Mouse (Mus musculus) hindbrain, embryonic 11.5 days (tissue): ENCODE results near the gene Coro2b. TPM values are rescaled to one million over a fixed set of nuclear protein-coding genes. Genes with fewer than 3 reads are reported as not detected.

Experiments
- ATAC-seq: fragments of 200-750 bp; cut with Nextera tagmentation; 2 replicates; pipeline ENCODE4 v1.8.0; 2017; ENCODE audit warnings: mild to moderate bottlenecking, moderate TSS enrichment, moderate library complexity; ENCODE audit not compliant: low FRiP score
- DNase-seq: peaks from one replicate; pipeline ENCODE4 v3.0.0-alpha.2; 2015; ENCODE audit warnings: low spot score
- H3K27ac ChIP-seq: fragments of 300-500 bp; sonication (generic); 2 replicates; pipeline ENCODE4 v1.5.1; 2014; ENCODE audit warnings: mild to moderate bottlenecking, low read depth, low read length
- H3K27me3 ChIP-seq: fragments of 300-500 bp; sonication (generic); 2 replicates; pipeline ENCODE4 v1.6.1; 2014; ENCODE audit warnings: mild to moderate bottlenecking, low read length, moderate library complexity, mixed read lengths; ENCODE audit not compliant: control insufficient read depth, insufficient read depth
- H3K36me3 ChIP-seq: fragments of 300-500 bp; sonication (generic); 2 replicates; pipeline ENCODE4 v1.6.1; 2014; ENCODE audit warnings: mild to moderate bottlenecking, low read length, moderate library complexity, mixed read lengths; ENCODE audit not compliant: control insufficient read depth, insufficient read depth
- H3K4me1 ChIP-seq: fragments of 300-500 bp; sonication (generic); replicated peaks from 2 replicates; pipeline ENCODE4 v1.6.1; 2014; ENCODE audit warnings: low read length, mixed read lengths; ENCODE audit not compliant: control insufficient read depth, insufficient read depth
- H3K4me2 ChIP-seq: fragments of 300-500 bp; sonication (generic); replicated peaks from 2 replicates; pipeline ENCODE4 v1.6.1; 2014; ENCODE audit warnings: mild to moderate bottlenecking, low read depth, low read length
- H3K4me3 ChIP-seq: fragments of 300-500 bp; sonication (generic); 2 replicates; pipeline ENCODE4 v1.5.1; 2014; ENCODE audit warnings: low read depth, low read length
- H3K9ac ChIP-seq: fragments of 300-500 bp; sonication (generic); 2 replicates; pipeline ENCODE4 v1.6.1; 2014; ENCODE audit warnings: low read depth, low read length
- H3K9me3 ChIP-seq: fragments of 300-500 bp; sonication (generic); 2 replicates; pipeline ENCODE4 v1.6.1; 2016; ENCODE audit warnings: low read length; ENCODE audit not compliant: control insufficient read depth
- WGBS: fragments of 180-500 bp; shearing (Covaris S2); extraction: QIAGEN DNeasy Blood & Tissue Kit; methylation state at CpG from one replicate; pipeline ENCODE4 v1.1.7; 2014; 5-methylcytosine and 5-hydroxymethylcytosine counted together
- polyA plus RNA-seq: library from polyadenylated mRNA; unstranded; fragments of >200 nt; fragmentation: Nextera tagmentation; extraction: Ambion mirVana; gene quantifications from 2 replicates; pipeline ENCODE4 v1.2.1, GENCODE M21; 2014

Coro2b gene
- polyA plus RNA-seq, 1 experiment from 2014 or later = 20.5 TPM

DNA sequence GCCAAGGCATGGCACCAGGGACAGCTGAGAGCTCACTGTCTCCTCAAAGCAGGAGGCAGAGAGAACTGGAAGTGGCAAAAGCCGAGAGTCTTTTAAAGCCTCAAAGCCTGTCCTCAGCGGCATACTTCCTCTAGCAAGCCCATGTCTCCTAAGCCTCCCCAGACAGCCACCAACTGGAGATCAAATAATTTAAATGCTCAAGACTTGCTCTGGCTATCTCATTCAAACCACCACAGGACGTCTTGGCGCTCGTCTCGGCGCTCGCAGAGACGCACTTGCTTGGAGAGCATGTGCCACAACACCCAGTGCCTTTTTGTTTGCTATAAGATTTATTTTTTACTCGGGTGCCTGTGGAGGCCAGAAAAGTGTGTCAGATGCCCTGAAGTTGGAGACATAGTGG, 67.1 kb downstream of the Coro2b start:
- DNase-seq (no peak), ATAC-seq (no peak)
- H3K9me3 ChIP-seq = no peaks in the 10 kb centered on the region
- H3K4me2 ChIP-seq = no peak overlapping the region
- H3K27me3 ChIP-seq = no peaks in the 10 kb centered on the region
- 82% methylated on average over 10 of the region's 10 CpGs for WGBS
- H3K4me1 ChIP-seq = 0 out of 2 replicates have a peak, but pooled peaks cover 2% of the 10 kb centered on the region
- no peaks in the 10 kb centered on the region for H3K36me3 ChIP-seq
- H3K4me3 ChIP-seq = no peak overlapping the region
- H3K27ac ChIP-seq = no peak overlapping the region
- H3K9ac ChIP-seq = no peak overlapping the region

DNA sequence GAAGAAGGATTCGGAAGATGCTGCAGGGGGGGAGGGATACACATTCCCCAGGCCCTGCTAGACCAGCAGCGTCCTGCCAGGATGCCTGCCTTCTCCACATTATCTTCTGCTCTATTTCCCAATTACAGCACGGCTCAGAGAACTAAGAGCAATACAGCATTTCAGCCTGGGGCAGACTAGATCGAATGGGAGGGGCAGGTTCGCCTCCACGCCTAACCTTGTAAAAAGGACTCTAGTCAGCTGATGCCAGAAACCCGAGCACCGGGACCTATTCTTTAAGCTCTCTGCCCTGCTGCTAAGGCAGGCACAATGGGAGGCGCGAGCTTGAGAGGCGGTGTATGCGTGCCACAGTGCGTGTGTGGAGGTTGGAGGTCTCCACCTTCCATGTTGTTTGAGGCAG, 67.7 kb downstream of the Coro2b start:
- WGBS = 25% methylated on average over 13 of the region's 13 CpGs
- DNase-seq (peak; percentile 53), ATAC-seq (no peak; the same call in 1 of the 2 replicates)
- H3K4me1 ChIP-seq = 0 out of 2 replicates have a peak, but pooled peaks cover 2% of the 10 kb centered on the region
- H3K4me3 ChIP-seq = no peak overlapping the region
- no peaks in the 10 kb centered on the region for H3K36me3 ChIP-seq
- H3K9me3 ChIP-seq = no peaks in the 10 kb centered on the region
- no peak overlapping the region for H3K27ac ChIP-seq
- no peak overlapping the region for H3K9ac ChIP-seq
- H3K27me3 ChIP-seq = no peaks in the 10 kb centered on the region
- H3K4me2 ChIP-seq = no peak overlapping the region

DNA sequence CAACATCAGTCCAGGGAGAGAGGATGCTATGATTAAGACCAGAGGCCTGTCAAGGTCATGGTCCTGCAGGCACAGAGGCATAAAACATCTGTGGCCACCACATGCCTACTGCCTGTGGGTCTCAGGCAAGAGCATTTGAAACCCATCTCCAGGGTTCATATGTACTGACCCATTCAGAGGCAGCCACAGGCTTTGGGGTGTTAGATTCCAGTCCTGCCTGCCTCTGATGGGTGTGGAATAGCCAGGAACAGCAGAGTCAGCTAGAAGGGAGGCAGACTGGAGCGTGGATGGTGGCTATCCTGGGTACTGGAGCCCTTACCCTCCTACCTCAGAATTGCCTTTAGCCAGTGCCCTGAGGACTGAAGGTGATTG, 69.4 kb downstream of the Coro2b start:
- H3K9me3 ChIP-seq = no peaks in the 10 kb centered on the region
- no peak overlapping the region for H3K4me2 ChIP-seq
- no peak for ATAC-seq
- H3K36me3 ChIP-seq = no peaks in the 10 kb centered on the region
- 35% methylated on average over 1 of the region's 1 CpGs for whole genome bisulfite sequencing
- H3K4me1 ChIP-seq = 0 out of 2 replicates have a peak, but pooled peaks cover 2% of the 10 kb centered on the region
- no peak overlapping the region for H3K4me3 ChIP-seq
- H3K27ac ChIP-seq = no peak overlapping the region
- DNase-seq = no peak
- no peak overlapping the region for H3K9ac ChIP-seq
- no peaks in the 10 kb centered on the region for H3K27me3 ChIP-seq

DNA sequence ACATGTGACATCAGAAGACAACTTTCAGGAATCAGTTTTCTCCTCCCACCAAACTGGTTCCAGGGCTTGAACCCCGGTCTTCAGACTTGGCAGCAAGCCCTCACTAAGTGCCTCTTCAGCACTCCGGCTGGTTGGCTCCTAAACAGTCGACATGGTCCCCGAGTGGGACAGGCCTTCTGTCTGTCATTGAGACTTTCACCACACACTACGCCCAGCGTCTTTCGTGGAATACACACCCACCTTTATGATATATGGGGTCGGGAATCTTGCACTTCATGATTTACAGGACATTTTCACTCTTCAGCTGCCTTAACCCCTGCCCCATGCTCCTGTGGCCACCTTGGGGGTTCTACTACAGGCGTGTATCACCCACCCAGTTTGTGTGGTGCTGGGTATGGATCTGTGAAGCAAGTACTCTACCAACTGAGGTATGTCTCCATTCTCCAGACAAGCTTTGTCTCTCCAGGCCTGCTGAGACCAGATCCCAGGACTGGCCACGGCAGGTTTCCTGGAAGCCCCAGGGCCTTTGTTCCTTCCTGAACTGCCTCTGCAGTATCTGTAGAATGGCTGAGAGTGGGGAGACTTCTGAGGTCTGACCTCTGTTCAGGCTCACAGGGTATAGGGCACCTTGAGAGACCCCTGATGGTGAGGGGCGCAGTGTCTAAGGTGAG, 70.0 kb downstream of the Coro2b start:
- H3K27me3 ChIP-seq = no peaks in the 10 kb centered on the region
- 86% methylated on average over 11 of the region's 11 CpGs for WGBS
- H3K36me3 ChIP-seq = no peaks in the 10 kb centered on the region
- no peak overlapping the region for H3K27ac ChIP-seq
- no peak overlapping the region for H3K4me3 ChIP-seq
- H3K4me2 ChIP-seq = no peak overlapping the region
- no peak overlapping the region for H3K9ac ChIP-seq
- no peak for DNase-seq
- no peak for ATAC-seq
- H3K4me1 ChIP-seq = 0 out of 2 replicates have a peak, but pooled peaks cover 2% of the 10 kb centered on the region
- H3K9me3 ChIP-seq = no peaks in the 10 kb centered on the region

DNA sequence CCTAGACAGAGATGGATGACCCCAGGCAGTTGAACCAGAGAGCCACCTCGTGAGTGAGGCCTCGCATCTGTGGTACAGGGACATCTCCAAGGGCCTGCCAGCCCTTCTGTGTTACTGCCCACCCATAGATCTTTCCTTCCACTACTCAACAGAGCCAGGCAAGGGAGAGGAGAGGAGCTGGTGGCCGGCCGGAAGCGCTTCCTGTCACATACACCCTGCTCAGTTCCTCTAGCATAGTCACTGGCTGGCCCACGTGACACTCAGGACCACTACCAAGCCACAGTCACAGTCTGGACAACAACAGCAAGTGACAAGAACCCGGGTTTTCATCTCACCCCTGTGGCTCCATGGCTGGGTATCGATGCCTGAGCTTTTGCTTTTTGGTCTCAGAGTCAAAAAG, 70.8 kb downstream of the Coro2b start:
- ATAC-seq = no peak

DNA sequence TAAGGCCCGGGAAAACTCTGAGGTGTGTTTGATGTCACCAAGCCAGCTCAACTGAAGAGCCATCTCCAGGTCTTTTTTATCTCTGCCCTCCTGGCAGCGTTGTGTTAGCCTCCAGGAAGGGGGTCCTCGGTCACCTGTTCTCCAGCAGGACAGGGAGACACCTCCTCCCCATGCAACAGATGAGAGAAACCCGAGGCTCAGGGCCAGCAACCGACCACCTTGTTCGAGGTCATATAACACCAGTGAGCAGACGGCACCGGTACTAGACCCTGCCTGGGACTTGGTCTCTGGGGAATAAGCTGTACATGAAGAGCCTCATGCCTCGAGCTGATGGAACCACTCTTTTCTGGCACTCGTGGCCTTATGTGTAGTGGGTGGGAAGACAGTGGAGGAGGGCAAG, 72.1 kb downstream of the Coro2b start:
- Histone ChIP-seq H3K4me3 (no peak overlapping the region), H3K36me3 (no peaks in the 10 kb centered on the region), H3K9ac (no peak overlapping the region), H3K4me1 (no peaks in the 10 kb centered on the region), H3K27ac (no peak overlapping the region), H3K9me3 (no peaks in the 10 kb centered on the region), H3K4me2 (no peak overlapping the region), H3K27me3 (no peaks in the 10 kb centered on the region)
- ATAC-seq = no peak
- 77% methylated on average over 10 of the region's 10 CpGs for WGBS
- DNase-seq = no peak

More for the DNA sequence above, 70.8 kb downstream of the Coro2b start:
- H3K36me3 ChIP-seq = no peaks in the 10 kb centered on the region
- H3K9me3 ChIP-seq = no peaks in the 10 kb centered on the region
- H3K4me1 ChIP-seq = 0 out of 2 replicates have a peak, but pooled peaks cover 2% of the 10 kb centered on the region
- no peak overlapping the region for H3K9ac ChIP-seq
- no peak overlapping the region for H3K4me3 ChIP-seq
- no peak overlapping the region for H3K27ac ChIP-seq
- WGBS = 76% methylated on average over 8 of the region's 8 CpGs
- no peaks in the 10 kb centered on the region for H3K27me3 ChIP-seq
- H3K4me2 ChIP-seq = no peak overlapping the region
- no peak for DNase-seq

DNA sequence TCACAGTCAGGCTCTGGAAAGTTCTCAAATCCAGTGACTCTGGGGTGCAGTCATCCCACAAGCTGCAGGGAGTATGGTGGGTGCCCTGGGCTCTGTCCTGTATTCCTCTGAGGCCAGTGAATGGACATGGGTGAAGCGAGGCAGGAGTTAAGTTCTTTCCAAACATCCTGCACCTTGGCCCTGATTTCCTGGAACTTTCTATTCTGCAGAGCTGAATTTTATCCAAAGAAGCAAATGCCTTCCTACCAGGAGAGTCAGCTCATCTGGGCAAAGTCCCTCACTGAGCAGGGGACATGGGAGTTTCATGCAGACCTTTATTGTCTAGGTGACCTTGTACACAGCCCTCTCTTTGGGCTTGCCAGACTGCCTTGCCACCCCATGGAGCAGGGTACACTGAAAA, 75.1 kb downstream of the Coro2b start:
- Histone ChIP-seq H3K27ac (no peak overlapping the region), H3K4me3 (no peak overlapping the region), H3K27me3 (no peaks in the 10 kb centered on the region), H3K4me2 (no peak overlapping the region), H3K36me3 (no peaks in the 10 kb centered on the region), H3K9me3 (no peaks in the 10 kb centered on the region), H3K4me1 (no peaks in the 10 kb centered on the region), H3K9ac (no peak overlapping the region)
- ATAC-seq = no peak
- WGBS = 92% methylated on average over 1 of the region's 1 CpGs
- DNase-seq = no peak

DNA sequence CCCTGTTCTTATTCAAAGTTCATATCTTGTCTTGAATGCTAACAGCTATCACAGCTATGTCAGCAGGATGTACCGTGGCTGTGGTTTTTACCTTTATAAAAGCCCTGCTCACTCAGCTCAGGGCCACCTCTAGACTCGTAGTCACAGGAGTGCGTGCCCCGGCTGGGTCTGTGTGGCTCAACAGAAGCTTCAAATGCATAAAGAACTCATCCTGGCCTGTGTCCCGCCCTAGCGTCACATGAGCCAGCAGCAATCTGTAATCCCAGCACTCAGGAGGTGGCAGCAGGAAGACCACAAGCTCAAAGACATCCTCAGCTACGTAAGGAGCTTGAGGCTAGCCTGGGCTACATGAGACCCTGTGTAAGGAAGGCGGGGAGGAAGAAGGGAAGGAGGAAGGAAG, 75.7 kb downstream of the Coro2b start:
- DNase-seq = no peak
- no peaks in the 10 kb centered on the region for H3K27me3 ChIP-seq
- H3K4me2 ChIP-seq = no peak overlapping the region
- no peaks in the 10 kb centered on the region for H3K4me1 ChIP-seq
- H3K9ac ChIP-seq = no peak overlapping the region
- H3K36me3 ChIP-seq = no peaks in the 10 kb centered on the region
- ATAC-seq = no peak
- 86% methylated on average over 8 of the region's 8 CpGs for WGBS
- H3K9me3 ChIP-seq = no peaks in the 10 kb centered on the region
- H3K27ac ChIP-seq = no peak overlapping the region
- H3K4me3 ChIP-seq = no peak overlapping the region

DNA sequence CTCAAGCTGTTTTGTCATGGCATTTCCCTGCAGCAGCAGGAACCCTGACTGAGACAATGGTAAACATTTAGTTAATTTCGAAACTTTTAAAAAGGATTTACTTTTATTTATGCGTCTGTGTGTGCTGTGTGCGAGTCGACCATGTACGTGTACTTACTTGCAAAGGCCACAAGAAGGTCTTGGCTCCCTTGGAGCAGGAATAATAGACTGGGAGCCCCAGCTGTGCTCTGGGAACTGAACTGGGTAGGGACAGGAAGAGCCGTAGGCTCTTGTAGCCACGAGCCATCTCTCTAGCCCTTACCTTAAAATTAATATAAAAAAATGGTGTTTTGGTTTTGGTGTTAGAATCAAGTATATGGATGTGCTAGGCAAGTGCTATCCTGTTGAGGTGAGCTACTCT, 76.8 kb downstream of the Coro2b start:
- H3K9ac ChIP-seq = no peak overlapping the region
- no peaks in the 10 kb centered on the region for H3K36me3 ChIP-seq
- no peaks in the 10 kb centered on the region for H3K27me3 ChIP-seq
- H3K27ac ChIP-seq = no peak overlapping the region
- H3K4me2 ChIP-seq = no peak overlapping the region
- DNase-seq = no peak
- WGBS = 79% methylated on average over 7 of the region's 7 CpGs
- no peaks in the 10 kb centered on the region for H3K9me3 ChIP-seq
- no peak overlapping the region for H3K4me3 ChIP-seq
- ATAC-seq = no peak
- H3K4me1 ChIP-seq = no peaks in the 10 kb centered on the region
